Mouse (Mus musculus) embryonic facial prominence, embryonic 11.5 days (tissue): ENCODE measurements around the gene Qrfpr. TPM values are rescaled to one million over a fixed set of nuclear protein-coding genes. Genes with fewer than 3 reads are reported as not detected.

Experiments
- ATAC-seq: fragments of 200-750 bp; cut with Nextera tagmentation; replicated peaks from 2 replicates; pipeline ENCODE4 v1.8.0; 2017; ENCODE audit warnings: low read depth; ENCODE audit not compliant: insufficient number of reproducible peaks, low FRiP score, low TSS enrichment
- DNase-seq: peaks from one replicate; pipeline ENCODE4 v3.0.0-alpha.2; 2015; ENCODE audit warnings: low spot score
- H3K27ac ChIP-seq: fragments of 300-500 bp; sonication (generic); replicated peaks from 2 replicates; pipeline ENCODE4 v1.5.1; 2014; ENCODE audit warnings: mild to moderate bottlenecking, low read depth, low read length, control low read depth
- H3K27me3 ChIP-seq: fragments of 300-500 bp; sonication (generic); 2 replicates; pipeline ENCODE4 v1.6.1; 2014; ENCODE audit warnings: mild to moderate bottlenecking, low read length, moderate library complexity, mixed read lengths; ENCODE audit not compliant: control insufficient read depth, insufficient read depth
- H3K36me3 ChIP-seq: fragments of 300-500 bp; sonication (generic); replicated peaks from 2 replicates; pipeline ENCODE4 v1.6.1; 2014; ENCODE audit warnings: low read depth, mild to moderate bottlenecking, low read length, moderate library complexity, mixed read lengths; ENCODE audit not compliant: control insufficient read depth, insufficient read depth
- H3K4me1 ChIP-seq: fragments of 300-500 bp; sonication (generic); 2 replicates; pipeline ENCODE4 v1.6.1; 2014; ENCODE audit warnings: low read length, mixed read lengths; ENCODE audit not compliant: control insufficient read depth, insufficient read depth
- H3K4me2 ChIP-seq: fragments of 300-500 bp; sonication (generic); 2 replicates; pipeline ENCODE4 v1.6.1; 2014; ENCODE audit warnings: low read depth, mild to moderate bottlenecking, control low read depth, low read length, moderate library complexity
- H3K4me3 ChIP-seq: fragments of 300-500 bp; sonication (generic); 2 replicates; pipeline ENCODE4 v1.5.1; 2014; ENCODE audit warnings: low read depth, low read length, control low read depth
- H3K9ac ChIP-seq: fragments of 300-500 bp; sonication (generic); replicated peaks from 2 replicates; pipeline ENCODE4 v1.6.1; 2014; ENCODE audit warnings: mild to moderate bottlenecking, control low read depth, low read length
- H3K9me3 ChIP-seq: fragments of 300-500 bp; sonication (generic); replicated peaks from 2 replicates; pipeline ENCODE4 v1.6.1; 2016; ENCODE audit warnings: mild to moderate bottlenecking, low read length, inconsistent platforms, mixed read lengths; ENCODE audit not compliant: control insufficient read depth
- WGBS: fragments of 180-500 bp; shearing (Covaris S2); extraction: QIAGEN DNeasy Blood & Tissue Kit; methylation state at CpG from one replicate; pipeline ENCODE4 v1.1.7; 2014; 5-methylcytosine and 5-hydroxymethylcytosine counted together
- polyA plus RNA-seq: library from polyadenylated mRNA; unstranded; fragments of >200 nt; fragmentation: Nextera tagmentation; extraction: Ambion mirVana; gene quantifications from 2 replicates; pipeline ENCODE4 v1.2.1, GENCODE M21; 2014

The Qrfpr gene
- not detected in 2 replicates for polyA plus RNA-seq

DNA sequence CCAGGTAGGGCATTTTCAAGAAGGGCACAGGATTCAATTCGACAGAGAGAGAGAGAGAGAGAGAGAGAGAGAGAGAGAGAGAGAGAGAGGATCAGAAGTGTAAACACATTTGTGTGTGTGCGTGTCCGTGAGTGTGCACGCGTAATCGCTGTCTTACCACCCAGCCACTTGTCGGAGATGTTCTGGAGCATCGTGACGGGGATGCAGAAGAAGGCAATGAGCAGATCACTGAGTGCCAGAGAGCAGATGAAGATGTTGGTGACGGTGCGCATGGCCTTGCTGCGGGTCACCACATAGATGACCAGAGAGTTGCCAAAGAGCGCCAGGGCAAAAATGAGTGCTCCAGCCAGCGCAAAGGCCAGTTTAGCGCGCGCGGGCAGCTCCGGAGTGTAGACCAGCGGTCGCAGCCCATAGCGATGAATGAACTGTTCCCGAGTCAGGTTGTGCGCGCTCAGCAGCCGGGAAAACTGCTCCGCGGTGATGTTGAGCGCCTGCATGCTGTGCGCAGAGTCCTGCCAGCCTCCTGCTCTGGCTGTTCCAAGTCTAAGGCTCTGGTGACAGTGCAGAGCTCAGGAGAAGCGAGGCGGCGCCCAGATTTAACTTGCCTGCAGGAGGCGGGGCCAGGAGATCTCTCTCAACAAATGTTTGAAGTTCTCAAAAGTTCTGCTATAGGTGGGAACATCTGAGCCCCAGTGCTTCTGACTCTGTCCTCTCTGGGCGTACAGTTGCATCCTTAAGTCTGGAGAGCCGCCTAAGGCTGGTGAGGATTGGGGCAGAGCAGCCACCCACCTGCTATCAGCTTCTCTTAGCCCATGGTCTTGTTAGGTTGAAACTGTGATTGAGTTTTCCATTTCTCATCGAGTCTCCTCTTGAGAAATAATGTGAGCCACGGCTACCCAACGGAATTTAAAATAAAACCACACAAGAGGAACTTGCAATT lies at the start of gene Qrfpr:
TSS of gene Qrfpr (minus strand) at position 571 of the 940 bp plus-strand sequence.
- WGBS, result 10% methylated on average over 39 of the region's 39 CpGs
- ATAC-seq (no peak), DNase-seq (peak; percentile 49)
- Histone ChIP-seq H3K27me3 (peaks cover 4% of the 10 kb centered on the region), H3K4me3 (peak within 1 kb of the TSS; percentile 26), H3K4me1 (no peaks in the 10 kb centered on the region), H3K9ac (no peak within 1 kb of the TSS), H3K36me3 (no peaks in the 10 kb centered on the region), H3K9me3 (no peaks in the 10 kb centered on the region), H3K4me2 (peak within 1 kb of the TSS; percentile 58), H3K27ac (no peak within 1 kb of the TSS)

DNA sequence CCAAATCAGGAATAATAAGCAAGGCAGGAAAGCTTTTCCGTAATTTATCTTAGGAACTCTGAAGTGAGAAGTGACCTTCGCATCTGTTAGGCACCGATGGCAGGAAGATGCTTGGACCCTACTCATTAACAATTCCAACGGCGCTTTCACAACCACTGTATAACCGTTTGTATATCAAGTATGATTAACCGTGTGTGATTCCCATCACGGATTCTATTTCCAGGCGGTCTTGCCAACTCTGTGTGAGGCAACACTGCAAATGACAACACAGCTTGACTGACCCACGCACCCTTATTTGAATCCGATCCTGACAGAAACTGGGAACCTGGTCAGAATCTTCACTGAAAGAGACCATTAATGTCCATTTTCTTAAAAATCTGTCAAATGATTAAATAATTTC lies 41.8 kb upstream of the Qrfpr start:
- H3K27me3 ChIP-seq, result no peaks in the 10 kb centered on the region
- H3K4me2 ChIP-seq, result no peak overlapping the region
- WGBS, result 89% methylated on average over 11 of the region's 11 CpGs
- H3K9ac ChIP-seq, result no peak overlapping the region
- H3K4me3 ChIP-seq, result no peak overlapping the region
- DNase-seq, result no peak
- no peak overlapping the region for H3K27ac ChIP-seq
- no peaks in the 10 kb centered on the region for H3K36me3 ChIP-seq
- no peak for ATAC-seq
- no peaks in the 10 kb centered on the region for H3K9me3 ChIP-seq
- H3K4me1 ChIP-seq, result no peaks in the 10 kb centered on the region

DNA sequence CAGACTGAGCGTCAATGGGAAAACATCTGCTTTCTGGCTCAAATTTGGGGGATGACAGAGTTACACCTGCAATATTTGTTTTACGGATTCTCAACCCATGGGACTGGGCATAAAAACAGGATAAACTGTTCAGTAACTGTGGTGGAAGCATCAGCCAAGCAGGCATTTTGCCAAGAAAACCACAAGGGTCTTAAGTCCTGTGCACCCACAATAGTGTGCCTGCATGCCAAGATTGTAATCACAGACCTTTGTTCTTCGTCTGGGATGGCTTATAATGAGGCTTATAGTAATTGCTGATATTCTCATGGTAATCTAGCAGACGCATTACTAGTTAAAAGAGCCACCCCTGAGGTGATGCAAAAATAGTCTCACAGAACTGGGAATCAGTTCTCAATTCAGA lies 41.2 kb upstream of the Qrfpr start:
- Histone ChIP-seq H3K4me2 (no peak overlapping the region), H3K9me3 (no peaks in the 10 kb centered on the region), H3K27me3 (no peaks in the 10 kb centered on the region), H3K9ac (no peak overlapping the region), H3K36me3 (no peaks in the 10 kb centered on the region), H3K4me3 (no peak overlapping the region), H3K27ac (no peak overlapping the region), H3K4me1 (no peaks in the 10 kb centered on the region)
- 75% methylated on average over 4 of the region's 4 CpGs for WGBS
- DNase-seq (no peak), ATAC-seq (no peak)

DNA sequence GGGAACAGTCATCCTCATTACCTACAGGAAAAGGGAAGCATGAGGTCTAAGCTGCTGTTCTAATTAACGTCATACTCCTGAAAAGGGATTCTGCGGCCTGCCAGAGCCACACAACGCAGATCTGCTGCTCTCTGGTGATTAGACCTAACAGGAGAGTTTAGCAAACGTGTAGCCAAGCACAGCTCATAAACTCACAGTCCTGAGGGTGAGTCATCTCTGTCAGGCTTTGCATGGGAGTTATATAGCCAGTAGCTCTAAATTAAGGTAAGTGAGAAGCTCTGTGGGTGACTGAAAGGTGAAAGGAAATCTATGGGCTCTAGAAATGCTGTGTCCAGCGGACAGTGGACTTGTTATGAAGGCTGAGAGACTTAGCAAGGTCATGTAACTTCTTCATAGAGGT lies 28.5 kb upstream of the Qrfpr start:
- no peak overlapping the region for H3K4me2 ChIP-seq
- DNase-seq (no peak), ATAC-seq (no peak)
- 58% methylated on average over 5 of the region's 5 CpGs for WGBS
- H3K27me3 ChIP-seq, result no peaks in the 10 kb centered on the region
- H3K36me3 ChIP-seq, result no peaks in the 10 kb centered on the region
- H3K9me3 ChIP-seq, result no peaks in the 10 kb centered on the region
- no peak overlapping the region for H3K27ac ChIP-seq
- H3K9ac ChIP-seq, result no peak overlapping the region
- H3K4me1 ChIP-seq, result no peaks in the 10 kb centered on the region
- H3K4me3 ChIP-seq, result no peak overlapping the region

DNA sequence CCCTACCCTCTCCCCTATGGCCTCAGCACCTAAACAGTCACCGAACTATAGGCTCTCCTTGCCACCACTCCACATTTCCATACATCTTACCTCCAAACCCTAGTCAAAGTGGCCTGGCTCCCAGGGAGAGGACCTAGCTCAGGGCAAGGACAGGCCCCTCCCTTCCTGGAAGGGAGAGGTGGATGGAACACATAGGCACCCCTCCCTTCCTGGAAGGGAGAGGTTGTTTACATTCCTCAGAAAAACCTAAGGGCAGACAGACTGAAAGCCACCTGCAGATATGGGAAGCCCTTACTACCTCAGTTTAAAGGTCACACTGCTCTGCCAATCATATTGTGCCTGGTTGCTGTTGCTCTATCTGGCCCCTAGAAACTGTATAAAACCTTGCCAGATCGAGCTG lies 26.3 kb upstream of the Qrfpr start:
- Histone ChIP-seq H3K27me3 (no peaks in the 10 kb centered on the region), H3K4me3 (no peak overlapping the region), H3K9ac (no peak overlapping the region), H3K9me3 (no peaks in the 10 kb centered on the region), H3K4me1 (no peaks in the 10 kb centered on the region), H3K27ac (no peak overlapping the region), H3K4me2 (no peak overlapping the region), H3K36me3 (no peaks in the 10 kb centered on the region)
- WGBS, result 79% methylated on average over 2 of the region's 2 CpGs
- ATAC-seq (no peak), DNase-seq (no peak)

DNA sequence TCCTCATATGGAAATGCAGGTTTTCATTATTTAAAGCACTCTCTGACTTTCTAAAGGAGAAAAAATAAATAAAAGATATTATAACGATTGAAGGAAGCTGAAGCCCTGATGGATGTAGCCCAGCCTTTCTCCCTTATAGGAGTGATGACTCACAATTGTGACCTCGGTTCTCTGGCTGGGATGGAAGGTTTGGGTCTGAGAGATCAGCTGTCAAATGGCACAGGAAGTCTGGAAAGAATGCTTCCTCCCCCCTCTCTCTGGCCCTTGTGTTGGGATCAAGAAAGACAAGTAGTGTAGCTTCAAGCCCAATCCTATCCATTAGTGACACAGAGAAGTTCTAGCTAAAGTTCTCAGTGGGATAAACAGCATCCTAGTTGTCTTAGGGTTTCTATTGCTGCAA lies 7.8 kb upstream of the Qrfpr start:
- Histone ChIP-seq H3K4me2 (no peak overlapping the region), H3K4me1 (no peaks in the 10 kb centered on the region), H3K27ac (no peak overlapping the region), H3K27me3 (no peaks in the 10 kb centered on the region), H3K4me3 (no peak overlapping the region), H3K36me3 (no peaks in the 10 kb centered on the region), H3K9me3 (no peaks in the 10 kb centered on the region), H3K9ac (no peak overlapping the region)
- ATAC-seq (no peak), DNase-seq (no peak)
- WGBS, result 63% methylated on average over 2 of the region's 2 CpGs

DNA sequence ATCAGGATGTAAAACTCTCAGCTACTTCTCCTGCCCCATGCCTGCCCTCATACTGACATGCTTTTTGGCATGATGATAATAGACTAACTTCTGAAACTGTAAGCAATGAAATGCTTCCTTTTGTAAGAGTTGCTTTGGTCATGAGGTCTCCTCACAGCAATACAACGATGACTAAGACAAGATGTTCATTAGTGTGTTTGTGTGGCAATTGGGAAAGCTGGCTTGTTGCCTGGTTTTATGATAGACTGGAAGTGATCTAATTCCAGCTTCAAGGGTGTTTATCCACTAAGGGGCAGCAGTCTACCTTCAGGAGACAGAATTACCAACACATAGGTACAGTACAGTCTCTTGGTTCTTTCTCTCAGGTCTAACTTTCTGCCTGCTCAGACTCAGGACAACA lies 5.1 kb upstream of the Qrfpr start:
- 90% methylated on average over 1 of the region's 1 CpGs for WGBS
- DNase-seq, result no peak
- no peaks in the 10 kb centered on the region for H3K36me3 ChIP-seq
- no peak for ATAC-seq
- no peaks in the 10 kb centered on the region; the same call in 1 of the 2 replicates for H3K27me3 ChIP-seq
- no peak overlapping the region for H3K4me2 ChIP-seq
- H3K4me3 ChIP-seq, result no peak overlapping the region
- H3K27ac ChIP-seq, result no peak overlapping the region
- H3K9ac ChIP-seq, result no peak overlapping the region
- no peaks in the 10 kb centered on the region for H3K9me3 ChIP-seq
- H3K4me1 ChIP-seq, result no peaks in the 10 kb centered on the region

DNA sequence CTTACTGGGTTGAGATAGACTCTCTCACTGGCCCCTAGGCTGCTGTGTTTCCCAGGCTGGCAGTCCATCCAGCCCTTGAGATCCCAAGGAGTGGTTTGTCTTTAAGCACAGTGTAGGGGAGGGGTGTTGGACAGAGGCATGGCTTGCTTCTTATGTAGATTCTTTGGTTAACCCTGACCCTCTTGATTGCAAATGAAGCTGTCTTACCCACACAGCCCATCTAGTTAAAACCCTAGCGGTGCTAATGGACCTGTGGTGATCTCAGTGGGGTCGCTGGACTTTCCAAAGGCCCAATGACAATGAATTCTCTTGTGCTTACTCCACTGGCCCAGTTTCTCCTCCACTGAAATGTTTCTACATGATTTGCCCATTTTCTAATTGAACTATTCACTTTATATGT lies 1.2 kb upstream of the Qrfpr start:
- ATAC-seq, result no peak
- Histone ChIP-seq H3K27me3 (peaks cover 4% of the 10 kb centered on the region), H3K4me3 (no peak overlapping the region), H3K9me3 (no peaks in the 10 kb centered on the region), H3K4me2 (no peak overlapping the region), H3K27ac (no peak overlapping the region), H3K9ac (no peak overlapping the region), H3K36me3 (no peaks in the 10 kb centered on the region), H3K4me1 (no peaks in the 10 kb centered on the region)
- 5% methylated on average over 2 of the region's 2 CpGs for whole genome bisulfite sequencing
- DNase-seq, result no peak
